In the genomic region with DNA sequence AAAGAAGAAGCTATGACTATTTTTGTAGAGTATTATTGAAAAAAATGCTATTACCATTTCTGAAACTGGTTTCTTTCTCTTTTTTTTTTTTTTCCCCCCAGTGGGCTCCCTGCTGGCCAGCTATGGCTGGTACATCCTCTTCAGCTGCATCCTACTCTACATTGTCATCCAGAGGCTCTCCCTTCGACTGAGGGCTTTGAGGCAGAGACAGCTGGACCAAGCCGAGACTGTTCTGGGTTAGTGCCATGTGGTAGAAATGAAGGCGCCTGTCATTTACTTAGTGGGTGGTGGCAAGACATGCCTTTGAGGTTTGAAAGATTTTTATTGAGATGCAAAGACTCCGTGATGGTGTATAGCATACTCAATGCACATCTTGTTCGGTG, we compare ENCODE assay signal across 8 mouse cellular contexts. TPM values are rescaled to one million over a fixed set of nuclear protein-coding genes. Genes with fewer than 3 reads are reported as not detected.
DNase-seq lines count a peak whose midpoint lies in the region; ATAC-seq and TF ChIP-seq lines count a peak whose summit lies in the region.

No protein-coding gene starts in this region.

- H3K27ac ChIP-seq in kidney, postnatal 0 days: peak overlapping the region; percentile 91; the same call in 1 of the 2 replicates
- H3K27ac ChIP-seq in heart, postnatal 0 days (ENCODE audit: low read depth): peak overlapping the region; percentile 87

- peak overlapping the region; percentile 89 for H3K4me2 ChIP-seq in kidney, postnatal 0 days (ENCODE audit: low read length)
- peak overlapping the region; percentile 86 for H3K4me2 ChIP-seq in heart, postnatal 0 days (ENCODE audit: low read depth, low read length)

- no peak for ATAC-seq in kidney, postnatal 0 days (replicated peaks; ENCODE audit: low FRiP score, low read depth)
- no peak for ATAC-seq in heart, postnatal 0 days (ENCODE audit: insufficient read depth, low read depth)
- ATAC-seq in megakaryocyte-erythroid progenitor cell, adult 5-6 weeks (replicated peaks; ENCODE audit: low FRiP score, low TSS enrichment, poor library complexity, severe bottlenecking): 0 out of 2 replicates have a peak, but pooled peaks have one; percentile 45

- WGBS in kidney, postnatal 0 days: 36% methylated on average over 5 of the region's 5 CpGs
- WGBS in heart, postnatal 0 days: 49% methylated on average over 5 of the region's 5 CpGs

- peak overlapping the region; percentile 86 for H3K9ac ChIP-seq in kidney, postnatal 0 days (ENCODE audit: low read depth, low read length)
- H3K9ac ChIP-seq in heart, postnatal 0 days (replicated peaks; ENCODE audit: low read depth, low read length): peak overlapping the region; percentile 74; the same call in 1 of the 2 replicates

- H3K4me1 ChIP-seq in kidney, postnatal 0 days (replicated peaks; ENCODE audit: insufficient read depth, low read length): 0 out of 2 replicates have a peak, but pooled peaks cover 7% of the 10 kb centered on the region
- peaks cover 12% of the 10 kb centered on the region for H3K4me1 ChIP-seq in heart, postnatal 0 days (ENCODE audit: control insufficient read depth, insufficient read depth)

- H3K9me3 ChIP-seq in kidney, postnatal 0 days (replicated peaks; ENCODE audit: low read length): no peaks in the 10 kb centered on the region
- H3K9me3 ChIP-seq in heart, postnatal 0 days (replicated peaks; ENCODE audit: control insufficient read depth, low read length): no peaks in the 10 kb centered on the region

- H3K27me3 ChIP-seq in kidney, postnatal 0 days (ENCODE audit: insufficient read depth, low read length): no peaks in the 10 kb centered on the region
- no peaks in the 10 kb centered on the region for H3K27me3 ChIP-seq in heart, postnatal 0 days (ENCODE audit: control insufficient read depth, insufficient read depth, low read length)

- peak; percentile 45 for DNase-seq in kidney, postnatal 0 days (ENCODE audit: low spot score)
- no peak for DNase-seq in kidney, adult 9 months
- peak; percentile 17 for DNase-seq in adipocyte (ENCODE audit: low spot score)
- DNase-seq in heart, postnatal 0 days (ENCODE audit: low spot score): no peak
- no peak for DNase-seq in gastrocnemius, adult 8-10 months (ENCODE audit: low spot score in 2 of 2)
- DNase-seq in c-Kit-positive CD71-positive TER-119-positive erythroid progenitor cells, embryonic 14.5 days (ENCODE audit: low spot score): no peak
- no peak for DNase-seq in thymus, postnatal 0 days (ENCODE audit: low spot score)

- H3K36me3 ChIP-seq in kidney, postnatal 0 days (ENCODE audit: insufficient read depth, low read length): peaks cover 27% of the 10 kb centered on the region
- peaks cover 46% of the 10 kb centered on the region for H3K36me3 ChIP-seq in heart, postnatal 0 days (replicated peaks; ENCODE audit: control insufficient read depth, insufficient read depth, low read length)

- no peak for TF ChIP-seq EP300 in heart, postnatal 0 days (IDR thresholded peaks at IDR 0.05; ENCODE audit: low read depth)

- peak; percentile 38 for TF ChIP-seq CTCF in kidney, postnatal 0 days (IDR thresholded peaks at IDR 0.05; ENCODE audit: low read depth)
- TF ChIP-seq CTCF in heart, postnatal 0 days (IDR thresholded peaks at IDR 0.05; ENCODE audit: low read depth): no peak

- H3K4me3 ChIP-seq in kidney, postnatal 0 days (replicated peaks; ENCODE audit: low read depth, low read length): peak overlapping the region; percentile 78
- peak overlapping the region; percentile 78 for H3K4me3 ChIP-seq in heart, postnatal 0 days (ENCODE audit: low read depth, low read length)

RNA-seq across cellular contexts. Expression of a gene that starts 0.8 kb away (rescaled TPM):
- polyA plus RNA-seq in kidney, postnatal 0 days (2015; fragmentation: Nextera tagmentation; extraction: Ambion mirVana): 140 and 145 TPM in 2 replicates
- 30.7 and 41.3 TPM in 2 replicates for total RNA-seq in heart, postnatal 0 days (2014; rRNA removed; ENCODE audit: low replicate concordance)
- polyA plus RNA-seq in heart, postnatal 0 days (2015; fragmentation: Nextera tagmentation; extraction: Ambion mirVana): 66.3 and 70.5 TPM in 2 replicates
- total RNA-seq in megakaryocyte-erythroid progenitor cell, adult 5-6 weeks (2014; fragmentation: Nextera tagmentation): 38.0 and 42.2 TPM in 2 replicates
- 44.9 and 47.5 TPM in 2 replicates for total RNA-seq in megakaryocyte-erythroid progenitor cell, adult 5-6 weeks (2017)
- 10 to 100 TPM; 27.1 to 38.7 (median 30.3) TPM for total RNA-seq in gastrocnemius, adult 8-10 months (2022)
- polyA plus RNA-seq in thymus, postnatal 0 days (2015; fragmentation: Nextera tagmentation; extraction: Ambion mirVana): 94.8 and 98.4 TPM in 2 replicates

RNA-seq across cellular contexts. Expression of a gene that starts 21.4 kb away (rescaled TPM):
- polyA plus RNA-seq in kidney, postnatal 0 days (2015; fragmentation: Nextera tagmentation; extraction: Ambion mirVana): 114 and 127 TPM in 2 replicates
- total RNA-seq in heart, postnatal 0 days (2014; rRNA removed; ENCODE audit: low replicate concordance): 18.0 and 30.8 TPM in 2 replicates
- polyA plus RNA-seq in heart, postnatal 0 days (2015; fragmentation: Nextera tagmentation; extraction: Ambion mirVana): 58.9 and 62.1 TPM in 2 replicates
- 141 and 167 TPM in 2 replicates for total RNA-seq in megakaryocyte-erythroid progenitor cell, adult 5-6 weeks (2014; fragmentation: Nextera tagmentation)
- total RNA-seq in megakaryocyte-erythroid progenitor cell, adult 5-6 weeks (2017): 151 and 194 TPM in 2 replicates
- 10 to 100 TPM; 17.3 to 21.2 (median 18.0) TPM for total RNA-seq in gastrocnemius, adult 8-10 months (2022)
- polyA plus RNA-seq in thymus, postnatal 0 days (2015; fragmentation: Nextera tagmentation; extraction: Ambion mirVana): 189 and 207 TPM in 2 replicates

RNA-seq across cellular contexts. Expression of a gene that starts 29.1 kb away (rescaled TPM):
- 12.0 and 12.2 TPM in 2 replicates for polyA plus RNA-seq in kidney, postnatal 0 days (2015; fragmentation: Nextera tagmentation; extraction: Ambion mirVana)
- 37.8 and 43.4 TPM in 2 replicates for total RNA-seq in heart, postnatal 0 days (2014; rRNA removed; ENCODE audit: low replicate concordance)
- 8.9 and 9.6 TPM in 2 replicates for polyA plus RNA-seq in heart, postnatal 0 days (2015; fragmentation: Nextera tagmentation; extraction: Ambion mirVana)
- 11.4 and 14.8 TPM in 2 replicates for total RNA-seq in megakaryocyte-erythroid progenitor cell, adult 5-6 weeks (2014; fragmentation: Nextera tagmentation)
- 14.4 and 26.4 TPM in 2 replicates for total RNA-seq in megakaryocyte-erythroid progenitor cell, adult 5-6 weeks (2017)
- total RNA-seq in gastrocnemius, adult 8-10 months (2022): 1 to 10 TPM; 2.1 to 3.6 (median 2.7) TPM
- polyA plus RNA-seq in thymus, postnatal 0 days (2015; fragmentation: Nextera tagmentation; extraction: Ambion mirVana): 8.7 and 12.1 TPM in 2 replicates

RNA-seq across cellular contexts. Expression of a gene that starts 36.8 kb away (rescaled TPM):
- not detected in 2 replicates for polyA plus RNA-seq in kidney, postnatal 0 days (2015; fragmentation: Nextera tagmentation; extraction: Ambion mirVana)
- total RNA-seq in heart, postnatal 0 days (2014; rRNA removed; ENCODE audit: low replicate concordance): not detected in 2 replicates
- polyA plus RNA-seq in heart, postnatal 0 days (2015; fragmentation: Nextera tagmentation; extraction: Ambion mirVana): not detected in 2 replicates
- not detected in 2 replicates for total RNA-seq in megakaryocyte-erythroid progenitor cell, adult 5-6 weeks (2014; fragmentation: Nextera tagmentation)
- total RNA-seq in megakaryocyte-erythroid progenitor cell, adult 5-6 weeks (2017): not detected in 2 replicates
- total RNA-seq in gastrocnemius, adult 8-10 months (2022): not detected
- polyA plus RNA-seq in thymus, postnatal 0 days (2015; fragmentation: Nextera tagmentation; extraction: Ambion mirVana): not detected in 2 replicates

Comparison
In these comparisons a context has a peak if more than half of its experiments do, and no peak if none do; other contexts are left out.
1. DNase-seq: peak in kidney, postnatal 0 days (single experiment) and adipocyte (single experiment); none in kidney, adult 9 months (single experiment), heart, postnatal 0 days (single experiment), gastrocnemius, adult 8-10 months (0 of 2), c-Kit-positive CD71-positive TER-119-positive erythroid progenitor cells, embryonic 14.5 days (single experiment) and thymus, postnatal 0 days (single experiment).